Mouse (Mus musculus): Measurements from ENCODE around the gene Unc79. TPM values are rescaled to one million over a fixed set of nuclear protein-coding genes. Genes with fewer than 3 reads are reported as not detected.

The Unc79 gene
- polyA plus RNA-seq, 1 experiment from 2014 or later = 0.09 TPM

- Histone ChIP-seq H3K4me3 (ENCODE audit: low read depth, low read length) (no peak overlapping the region), H3K27me3 (ENCODE audit: control insufficient read depth, insufficient read depth, low read depth, low read length) (no peaks in the 10 kb centered on the region), H3K9me3 (replicated peaks; ENCODE audit: control insufficient read depth, low read length) (no peaks in the 10 kb centered on the region), H3K27ac (ENCODE audit: low read length) (no peak overlapping the region), H3K36me3 (ENCODE audit: control insufficient read depth, insufficient read depth) (no peaks in the 10 kb centered on the region), H3K4me2 (ENCODE audit: low read depth, low read length) (no peak overlapping the region), H3K9ac (ENCODE audit: low read depth, low read length) (no peak overlapping the region), H3K4me1 (ENCODE audit: control insufficient read depth, low read depth, low read length) (no peaks in the 10 kb centered on the region)
- 54% methylated on average over 2 of the region's 2 CpGs for WGBS (ENCODE audit: insufficient replicate concordance)
- ATAC-seq (ENCODE audit: low read depth) = no peak
Measured at GRCm38 (mm10) chr12:103214797-103215196, 266.1 kb downstream of the Unc79 start.

- H3K4me1 ChIP-seq (ENCODE audit: control insufficient read depth, low read depth, low read length) = no peaks in the 10 kb centered on the region
- no peaks in the 10 kb centered on the region for H3K27me3 ChIP-seq (ENCODE audit: control insufficient read depth, insufficient read depth, low read depth, low read length)
- H3K9ac ChIP-seq (ENCODE audit: low read depth, low read length) = no peak overlapping the region
- ATAC-seq (ENCODE audit: low read depth) = no peak
- no peak overlapping the region for H3K4me2 ChIP-seq (ENCODE audit: low read depth, low read length)
- no peak overlapping the region for H3K27ac ChIP-seq (ENCODE audit: low read length)
- H3K9me3 ChIP-seq (replicated peaks; ENCODE audit: control insufficient read depth, low read length) = no peaks in the 10 kb centered on the region
- WGBS (ENCODE audit: insufficient replicate concordance) = 47% methylated on average over 6 of the region's 6 CpGs
- H3K4me3 ChIP-seq (ENCODE audit: low read depth, low read length) = no peak overlapping the region
- H3K36me3 ChIP-seq (ENCODE audit: control insufficient read depth, insufficient read depth) = no peaks in the 10 kb centered on the region
Measured at GRCm38 (mm10) chr12:103215877-103216610, 267.4 kb downstream of the Unc79 start.

- H3K9me3 ChIP-seq (replicated peaks; ENCODE audit: control insufficient read depth, low read length) = no peaks in the 10 kb centered on the region
- 75% methylated on average over 9 of the region's 9 CpGs for WGBS (ENCODE audit: insufficient replicate concordance)
- H3K9ac ChIP-seq (ENCODE audit: low read depth, low read length) = no peak overlapping the region
- H3K4me3 ChIP-seq (ENCODE audit: low read depth, low read length) = no peak overlapping the region
- H3K4me1 ChIP-seq (ENCODE audit: control insufficient read depth, low read depth, low read length) = no peaks in the 10 kb centered on the region
- no peaks in the 10 kb centered on the region for H3K27me3 ChIP-seq (ENCODE audit: control insufficient read depth, insufficient read depth, low read depth, low read length)
- no peaks in the 10 kb centered on the region for H3K36me3 ChIP-seq (ENCODE audit: control insufficient read depth, insufficient read depth)
- H3K4me2 ChIP-seq (ENCODE audit: low read depth, low read length) = no peak overlapping the region
- no peak for ATAC-seq (ENCODE audit: low read depth)
- no peak overlapping the region for H3K27ac ChIP-seq (ENCODE audit: low read length)
Measured at GRCm38 (mm10) chr12:103223671-103224070, 275.0 kb downstream of the Unc79 start.

- Histone ChIP-seq H3K27ac (ENCODE audit: low read length) (no peak overlapping the region), H3K9me3 (replicated peaks; ENCODE audit: control insufficient read depth, low read length) (no peaks in the 10 kb centered on the region), H3K36me3 (ENCODE audit: control insufficient read depth, insufficient read depth) (no peaks in the 10 kb centered on the region), H3K4me2 (ENCODE audit: low read depth, low read length) (no peak overlapping the region), H3K27me3 (ENCODE audit: control insufficient read depth, insufficient read depth, low read depth, low read length) (no peaks in the 10 kb centered on the region), H3K4me1 (ENCODE audit: control insufficient read depth, low read depth, low read length) (no peaks in the 10 kb centered on the region), H3K9ac (ENCODE audit: low read depth, low read length) (no peak overlapping the region), H3K4me3 (ENCODE audit: low read depth, low read length) (no peak overlapping the region)
- no peak for ATAC-seq (ENCODE audit: low read depth)
- WGBS (ENCODE audit: insufficient replicate concordance) = 61% methylated on average over 4 of the region's 4 CpGs
Measured at GRCm38 (mm10) chr12:103226121-103226520, 277.5 kb downstream of the Unc79 start.

- H3K4me2 ChIP-seq (ENCODE audit: low read depth, low read length) = no peak overlapping the region
- ATAC-seq (ENCODE audit: low read depth) = no peak
Measured at GRCm38 (mm10) chr12:103229058-103229457, 280.4 kb downstream of the Unc79 start.

More at GRCm38 (mm10) chr12:103229058-103229457, 280.4 kb downstream of the Unc79 start:
- no peak overlapping the region for H3K9ac ChIP-seq (ENCODE audit: low read depth, low read length)
- WGBS (ENCODE audit: insufficient replicate concordance) = 32% methylated on average over 4 of the region's 4 CpGs
- H3K36me3 ChIP-seq (ENCODE audit: control insufficient read depth, insufficient read depth) = no peaks in the 10 kb centered on the region
- H3K9me3 ChIP-seq (replicated peaks; ENCODE audit: control insufficient read depth, low read length) = no peaks in the 10 kb centered on the region
- no peak overlapping the region for H3K4me3 ChIP-seq (ENCODE audit: low read depth, low read length)
- no peaks in the 10 kb centered on the region for H3K4me1 ChIP-seq (ENCODE audit: control insufficient read depth, low read depth, low read length)
- no peak overlapping the region for H3K27ac ChIP-seq (ENCODE audit: low read length)
- H3K27me3 ChIP-seq (ENCODE audit: control insufficient read depth, insufficient read depth, low read depth, low read length) = no peaks in the 10 kb centered on the region

Small RNA genes within 50 kb of the gene (microRNA-seq; reads per million reads assigned to microRNA genes)
- not detected for gene Gm44324

Other genes with a start within 250 kb of the Unc79 start
- gene Itpk1, start 243.9 kb upstream of the Unc79 start, polyA plus RNA-seq (2015; fragmentation: Nextera tagmentation; extraction: Ambion mirVana) = 4.8 and 5.5 TPM in 2 replicates
- gene Moap1, start 205.2 kb upstream of the Unc79 start, polyA plus RNA-seq (2015; fragmentation: Nextera tagmentation; extraction: Ambion mirVana) = 5.6 and 6.8 TPM in 2 replicates
- 4.6 and 4.7 TPM in 2 replicates for gene Tmem251, start 205.1 kb upstream of the Unc79 start, polyA plus RNA-seq (2015; fragmentation: Nextera tagmentation; extraction: Ambion mirVana)
- not detected in 2 replicates for gene Gm28051, start 191.1 kb upstream of the Unc79 start, polyA plus RNA-seq (2015; fragmentation: Nextera tagmentation; extraction: Ambion mirVana)
- 10.1 and 13.0 TPM in 2 replicates for gene Gon7, start 191.1 kb upstream of the Unc79 start, polyA plus RNA-seq (2015; fragmentation: Nextera tagmentation; extraction: Ambion mirVana)
- gene Ubr7, start 190.9 kb upstream of the Unc79 start, polyA plus RNA-seq (2015; fragmentation: Nextera tagmentation; extraction: Ambion mirVana) = 17.5 and 17.6 TPM in 2 replicates
- gene Gm20604, start 190.2 kb upstream of the Unc79 start, polyA plus RNA-seq (2015; fragmentation: Nextera tagmentation; extraction: Ambion mirVana) = 6.3 and 6.7 TPM in 2 replicates
- gene Btbd7, start 70.4 kb upstream of the Unc79 start, polyA plus RNA-seq (2015; fragmentation: Nextera tagmentation; extraction: Ambion mirVana) = 4.7 TPM in 2 replicates
- not detected in 2 replicates for gene Cox8c, start 49.5 kb upstream of the Unc79 start, polyA plus RNA-seq (2015; fragmentation: Nextera tagmentation; extraction: Ambion mirVana)

Measured in liver, embryonic 16.5 days (tissue).